Mouse (Mus musculus): Measurements from ENCODE around the gene Chrnb2. TPM values are rescaled to one million over a fixed set of nuclear protein-coding genes. Genes with fewer than 3 reads are reported as not detected.

The Chrnb2 gene
- polyA plus RNA-seq, 1 experiment = 53.7 TPM

DNA sequence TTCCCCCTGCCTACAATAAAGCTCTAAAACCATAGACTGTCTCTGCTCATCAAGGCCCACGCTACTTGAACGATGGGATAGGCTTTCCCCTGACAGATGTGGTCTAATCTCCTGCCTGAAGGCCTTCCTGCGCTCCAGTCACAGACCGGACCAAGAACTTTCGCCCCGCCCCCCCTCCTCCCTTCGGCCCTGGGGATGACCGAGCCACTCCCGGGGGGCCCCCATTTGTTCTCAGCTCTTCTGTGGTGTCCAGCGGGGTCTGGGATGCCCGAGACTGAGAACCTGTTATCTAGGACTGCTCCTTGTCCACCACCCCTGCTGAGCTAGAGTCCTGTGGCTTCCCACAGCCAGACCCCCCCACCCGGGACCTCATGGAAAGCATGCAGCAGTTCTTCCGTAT is 35.0 kb upstream of the Chrnb2 start:
- TF ChIP-seq POLR2A (IDR thresholded peaks at IDR 0.05; ENCODE audit: borderline replicate concordance, extremely low read depth, insufficient read depth, insufficient read length, poor library complexity, severe bottlenecking) = no peak
- no peak for TF ChIP-seq CTCF (IDR thresholded peaks at IDR 0.05; ENCODE audit: borderline replicate concordance, extremely low read depth, insufficient read depth, insufficient read length)
- no peak for DNase-seq (ENCODE audit: low read depth)

DNA sequence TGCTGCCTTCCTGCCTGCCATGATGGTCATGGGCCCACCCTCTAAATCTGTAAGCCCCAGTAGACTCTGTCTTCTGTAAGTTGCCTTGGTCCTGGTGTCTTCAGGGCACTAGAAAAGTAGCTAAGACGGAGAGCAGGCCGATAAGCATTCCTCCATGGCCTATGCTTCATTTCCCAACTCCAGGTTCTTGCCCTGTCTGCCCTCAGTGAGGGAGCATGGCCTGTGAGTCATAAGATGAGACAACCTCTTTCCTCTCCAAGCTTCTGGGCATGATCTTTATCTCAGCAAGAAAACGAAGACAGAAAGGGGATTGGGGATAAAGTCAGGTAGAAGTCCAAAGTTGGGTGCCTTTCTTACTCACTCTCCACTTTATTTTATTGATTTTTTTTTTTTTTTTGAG is 34.1 kb upstream of the Chrnb2 start:
- no peak for DNase-seq (ENCODE audit: low read depth)
- TF ChIP-seq CTCF (IDR thresholded peaks at IDR 0.05; ENCODE audit: borderline replicate concordance, extremely low read depth, insufficient read depth, insufficient read length) (no peak), POLR2A (IDR thresholded peaks at IDR 0.05; ENCODE audit: borderline replicate concordance, extremely low read depth, insufficient read depth, insufficient read length, poor library complexity, severe bottlenecking) (no peak)

DNA sequence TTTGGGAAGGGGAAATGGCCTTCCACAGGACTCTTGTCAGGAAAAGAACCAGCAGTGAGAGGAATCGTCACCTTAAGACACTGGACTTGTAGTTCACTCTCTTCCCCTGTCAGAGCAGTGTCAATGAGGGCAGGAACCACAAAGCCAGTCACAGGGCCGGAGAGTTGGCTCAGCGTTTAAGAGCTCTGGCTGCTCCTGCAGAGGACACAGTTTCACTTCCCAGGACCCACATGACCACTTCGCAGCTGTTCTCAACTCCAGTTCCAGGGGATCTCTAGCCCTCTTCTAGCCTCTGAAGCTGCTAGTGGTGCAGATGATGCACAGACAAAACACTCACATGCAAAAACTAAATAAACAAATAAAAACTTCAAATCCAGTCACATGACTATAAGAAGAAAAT is 31.9 kb upstream of the Chrnb2 start:
- TF ChIP-seq POLR2A (IDR thresholded peaks at IDR 0.05; ENCODE audit: borderline replicate concordance, extremely low read depth, insufficient read depth, insufficient read length, poor library complexity, severe bottlenecking) = no peak
- no peak for TF ChIP-seq CTCF (IDR thresholded peaks at IDR 0.05; ENCODE audit: borderline replicate concordance, extremely low read depth, insufficient read depth, insufficient read length)
- DNase-seq (ENCODE audit: low read depth) = no peak

DNA sequence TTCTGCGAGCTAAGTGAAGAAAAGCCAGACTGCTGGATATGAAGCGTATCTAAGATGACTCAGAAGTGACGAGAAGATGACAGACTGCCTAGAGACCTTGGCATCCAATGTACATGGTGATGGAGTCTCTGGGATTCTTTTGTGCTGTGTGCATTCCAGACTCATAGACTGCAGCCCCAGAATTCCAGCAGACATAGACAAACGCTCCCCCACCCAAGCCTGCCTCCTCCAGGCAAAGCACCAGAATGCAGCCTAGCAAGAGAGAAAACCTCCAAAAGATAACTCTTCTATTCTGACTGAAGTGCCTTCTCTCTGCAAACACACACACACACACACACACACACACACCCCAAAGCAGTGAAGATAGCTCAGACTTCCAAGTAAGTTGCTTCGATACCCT is 31.3 kb upstream of the Chrnb2 start:
- no peak for DNase-seq (ENCODE audit: low read depth)
- TF ChIP-seq CTCF (IDR thresholded peaks at IDR 0.05; ENCODE audit: borderline replicate concordance, extremely low read depth, insufficient read depth, insufficient read length) (peak; percentile 23; the same call in 1 of the 2 replicates), POLR2A (IDR thresholded peaks at IDR 0.05; ENCODE audit: borderline replicate concordance, extremely low read depth, insufficient read depth, insufficient read length, poor library complexity, severe bottlenecking) (no peak)

DNA sequence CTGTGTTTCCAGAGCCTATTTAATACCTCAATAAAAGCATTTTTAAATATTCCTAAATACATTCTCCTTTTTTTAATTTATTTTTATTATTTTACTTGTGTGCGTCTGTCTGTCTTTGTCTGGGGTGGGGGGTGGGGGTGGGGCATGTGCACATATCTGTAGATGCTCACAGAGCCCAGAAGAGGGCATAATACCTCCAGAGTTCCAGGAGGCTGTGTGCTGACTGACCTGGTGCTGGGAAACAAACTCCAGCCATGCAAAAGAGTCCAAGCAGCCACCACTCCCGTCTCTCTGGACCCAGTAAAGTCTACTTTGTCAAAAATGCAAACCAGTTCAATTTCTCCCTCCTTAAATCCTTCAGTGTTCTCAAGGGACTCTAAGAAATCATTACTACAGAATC is 30.2 kb upstream of the Chrnb2 start:
- TF ChIP-seq CTCF (IDR thresholded peaks at IDR 0.05; ENCODE audit: borderline replicate concordance, extremely low read depth, insufficient read depth, insufficient read length) (no peak), POLR2A (IDR thresholded peaks at IDR 0.05; ENCODE audit: borderline replicate concordance, extremely low read depth, insufficient read depth, insufficient read length, poor library complexity, severe bottlenecking) (no peak)

DNA sequence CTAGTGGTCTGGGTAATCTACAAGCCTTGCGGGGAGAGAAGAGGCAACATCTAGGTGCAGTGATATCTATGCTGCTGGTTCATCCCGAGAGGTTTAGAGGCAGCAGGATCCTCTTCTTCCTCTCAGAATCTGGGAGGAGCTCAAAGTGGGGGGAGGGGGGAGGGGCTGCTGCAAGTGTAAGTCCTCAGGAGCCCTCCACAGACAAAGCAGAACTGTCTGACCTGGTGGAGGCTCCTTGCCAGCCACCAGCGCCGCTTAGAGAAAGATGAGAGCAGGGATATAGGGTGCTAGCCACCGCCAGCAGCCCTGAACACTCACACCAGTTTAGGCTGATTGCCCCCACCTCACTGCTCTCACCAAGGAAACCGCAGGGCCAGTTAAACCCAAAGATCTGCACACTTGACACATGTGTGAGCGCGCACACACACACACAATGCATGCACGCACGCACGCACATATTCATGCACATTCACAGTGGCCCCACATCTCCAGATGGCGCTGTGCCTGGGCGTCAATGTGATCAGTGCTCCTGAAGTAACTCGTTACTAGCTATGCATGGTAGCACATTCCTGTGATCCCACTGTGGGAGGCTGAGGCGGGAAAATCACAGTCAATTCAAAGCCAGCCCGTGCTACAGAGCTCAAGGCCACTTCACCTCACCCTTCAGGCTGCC is 24.4 kb upstream of the Chrnb2 start:
- DNase-seq (ENCODE audit: low read depth) = peak; percentile 59
- TF ChIP-seq CTCF (IDR thresholded peaks at IDR 0.05; ENCODE audit: borderline replicate concordance, extremely low read depth, insufficient read depth, insufficient read length) (no peak), POLR2A (IDR thresholded peaks at IDR 0.05; ENCODE audit: borderline replicate concordance, extremely low read depth, insufficient read depth, insufficient read length, poor library complexity, severe bottlenecking) (no peak)

More for the DNA sequence above, 30.2 kb upstream of the Chrnb2 start:
- no peak for DNase-seq (ENCODE audit: low read depth)

DNA sequence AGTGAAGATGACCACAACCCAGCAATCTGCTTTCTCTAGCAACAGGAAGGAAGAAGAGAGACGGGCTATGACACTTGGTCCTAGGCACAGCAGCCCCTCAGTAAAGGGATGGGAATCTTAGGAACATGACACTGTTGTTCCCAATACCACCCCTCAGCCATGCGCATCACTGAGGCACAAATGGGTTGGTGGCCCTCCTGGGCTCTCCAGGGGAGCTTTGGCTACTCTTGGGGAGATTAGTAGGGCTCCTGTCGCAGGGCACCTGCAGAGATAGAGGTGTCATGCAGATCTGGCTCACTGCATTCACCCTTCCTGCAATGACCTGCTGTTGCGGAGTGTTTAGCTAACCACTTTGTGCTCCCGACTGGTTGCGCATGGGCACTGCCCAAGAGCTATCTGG is 21.8 kb upstream of the Chrnb2 start:
- DNase-seq (ENCODE audit: low read depth) = no peak
- TF ChIP-seq POLR2A (IDR thresholded peaks at IDR 0.05; ENCODE audit: borderline replicate concordance, extremely low read depth, insufficient read depth, insufficient read length, poor library complexity, severe bottlenecking) = no peak

DNA sequence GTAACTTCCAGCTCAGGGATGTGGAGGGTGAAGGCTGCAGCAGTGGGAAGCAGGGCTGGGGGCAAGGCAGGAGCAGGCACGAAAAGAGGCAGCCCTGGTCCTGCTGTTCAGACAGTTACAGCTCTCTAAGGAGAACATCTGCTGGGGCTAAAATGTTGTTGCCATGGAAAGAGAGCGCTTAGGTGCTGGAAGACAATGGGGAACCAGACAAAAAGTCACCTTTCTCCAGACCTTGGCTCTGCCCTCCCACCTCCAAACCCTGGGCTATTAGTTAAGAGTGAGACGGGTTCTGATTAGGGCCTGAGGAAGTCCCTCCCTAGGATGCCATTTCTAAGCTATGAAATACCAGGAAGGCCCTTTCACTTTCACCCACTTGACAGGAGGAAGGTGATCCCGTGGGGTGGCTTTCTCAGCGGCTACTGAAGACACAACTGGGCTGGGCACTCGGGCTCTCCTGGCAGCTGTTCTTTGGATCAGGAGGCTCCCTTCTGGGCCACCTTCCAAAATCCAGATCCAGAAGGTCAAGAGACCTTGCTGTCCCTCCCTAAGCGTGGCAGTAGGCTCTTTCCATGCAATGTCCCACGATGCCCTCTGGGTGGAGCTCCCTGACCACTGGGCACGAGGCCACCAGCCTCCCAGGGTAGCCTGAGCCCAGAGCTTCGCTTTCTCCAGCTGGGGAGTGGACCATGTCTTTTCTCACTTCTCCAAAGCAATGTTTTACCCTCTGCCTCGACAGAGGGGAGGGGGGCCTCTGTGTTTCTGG is 20.7 kb upstream of the Chrnb2 start:
- peak; percentile 54 for DNase-seq (ENCODE audit: low read depth)
- TF ChIP-seq POLR2A (IDR thresholded peaks at IDR 0.05; ENCODE audit: borderline replicate concordance, extremely low read depth, insufficient read depth, insufficient read length, poor library complexity, severe bottlenecking) (no peak), CTCF (IDR thresholded peaks at IDR 0.05; ENCODE audit: borderline replicate concordance, extremely low read depth, insufficient read depth, insufficient read length) (peak; percentile 74)

DNA sequence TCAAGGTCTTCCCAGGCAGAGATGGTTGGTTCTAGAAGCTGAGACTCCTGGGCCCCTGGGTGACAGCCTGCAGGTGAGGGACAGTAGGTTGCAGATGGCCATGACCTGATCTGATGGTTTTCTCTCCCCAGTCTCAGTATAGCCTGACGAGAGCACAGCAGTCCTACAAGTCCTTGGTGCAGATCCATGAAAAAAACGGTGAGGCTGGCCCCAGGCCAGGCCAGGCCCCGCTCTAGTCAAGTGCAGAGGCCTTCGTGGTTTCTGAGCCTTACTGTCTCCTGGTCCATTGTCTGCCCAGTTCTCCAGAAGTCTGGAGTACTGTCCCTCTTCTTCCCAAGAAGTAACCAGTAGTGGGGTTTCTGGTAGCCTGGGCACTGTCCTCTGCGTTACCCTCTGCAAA is 17.2 kb upstream of the Chrnb2 start:
- no peak for TF ChIP-seq POLR2A (IDR thresholded peaks at IDR 0.05; ENCODE audit: borderline replicate concordance, extremely low read depth, insufficient read depth, insufficient read length, poor library complexity, severe bottlenecking)
- TF ChIP-seq CTCF (IDR thresholded peaks at IDR 0.05; ENCODE audit: borderline replicate concordance, extremely low read depth, insufficient read depth, insufficient read length) = no peak
- DNase-seq (ENCODE audit: low read depth) = no peak

DNA sequence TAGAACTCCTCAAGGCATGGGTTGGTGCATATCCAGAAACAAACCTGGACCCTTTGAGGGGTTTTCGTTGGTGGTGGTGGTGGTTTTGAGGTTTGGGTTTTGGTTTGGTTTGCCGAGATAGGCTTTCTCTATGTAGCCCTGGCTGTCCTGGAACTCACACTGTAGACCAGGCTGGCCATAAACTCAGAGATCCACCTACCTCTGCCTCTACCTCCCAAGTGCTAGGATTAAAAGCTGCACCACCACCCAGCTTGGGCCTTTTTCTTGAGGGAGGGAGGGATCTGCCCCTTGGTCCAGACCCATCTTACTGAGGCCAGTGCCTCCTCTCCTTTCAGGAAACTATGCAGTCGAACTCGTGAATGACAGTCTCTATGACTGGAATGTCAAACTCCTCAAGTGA is 15.7 kb upstream of the Chrnb2 start:
- DNase-seq (ENCODE audit: low read depth) = no peak
- TF ChIP-seq POLR2A (IDR thresholded peaks at IDR 0.05; ENCODE audit: borderline replicate concordance, extremely low read depth, insufficient read depth, insufficient read length, poor library complexity, severe bottlenecking) (no peak), CTCF (IDR thresholded peaks at IDR 0.05; ENCODE audit: borderline replicate concordance, extremely low read depth, insufficient read depth, insufficient read length) (no peak)

DNA sequence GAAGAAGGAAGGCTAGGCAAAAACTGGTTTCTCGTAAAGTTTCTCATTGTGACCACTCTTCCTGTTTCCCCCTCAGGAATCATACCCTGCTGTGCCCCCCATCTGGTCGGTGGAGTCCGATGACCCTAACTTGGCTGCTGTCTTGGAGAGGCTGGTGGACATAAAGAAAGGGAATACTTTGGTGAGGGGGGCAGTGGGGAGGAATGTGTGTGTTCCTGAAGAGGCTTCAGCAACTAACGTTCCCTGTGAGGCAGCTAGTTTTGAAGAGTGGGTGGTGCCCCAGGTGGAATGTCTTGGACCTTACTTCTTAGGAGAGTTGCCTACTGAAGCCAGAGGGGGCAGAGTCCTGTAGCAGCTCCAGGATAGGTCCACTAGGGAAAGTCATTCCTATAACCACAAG is 11.6 kb upstream of the Chrnb2 start:
- TF ChIP-seq POLR2A (IDR thresholded peaks at IDR 0.05; ENCODE audit: borderline replicate concordance, extremely low read depth, insufficient read depth, insufficient read length, poor library complexity, severe bottlenecking) = no peak
- no peak for TF ChIP-seq CTCF (IDR thresholded peaks at IDR 0.05; ENCODE audit: borderline replicate concordance, extremely low read depth, insufficient read depth, insufficient read length)
- no peak for DNase-seq (ENCODE audit: low read depth)
